Mouse (Mus musculus) midbrain, embryonic 13.5 days (tissue): ENCODE measurements around the gene Panx1. TPM values are rescaled to one million over a fixed set of nuclear protein-coding genes. Genes with fewer than 3 reads are reported as not detected.

ENCODE experiments used
- ATAC-seq: fragments of 200-750 bp; cut with Nextera tagmentation; 2 replicates; pipeline ENCODE4 v1.8.0; 2017; ENCODE audit warnings: mild to moderate bottlenecking, moderate TSS enrichment, moderate library complexity
- H3K27ac ChIP-seq: fragments of 300-500 bp; sonication (generic); 2 replicates; pipeline ENCODE4 v1.5.1; 2015; ENCODE audit warnings: inconsistent platforms, mild to moderate bottlenecking, moderate library complexity
- H3K27me3 ChIP-seq: fragments of 300-500 bp; sonication (generic); 2 replicates; pipeline ENCODE4 v1.6.1; 2015; ENCODE audit warnings: mild to moderate bottlenecking, inconsistent platforms
- H3K36me3 ChIP-seq: fragments of 300-500 bp; sonication (generic); 2 replicates; pipeline ENCODE4 v1.6.1; 2015; ENCODE audit warnings: mild to moderate bottlenecking, inconsistent platforms
- H3K4me1 ChIP-seq: fragments of 300-500 bp; sonication (generic); replicated peaks from 2 replicates; pipeline ENCODE4 v1.6.1; 2015; ENCODE audit warnings: inconsistent platforms
- H3K4me2 ChIP-seq: fragments of 300-500 bp; sonication (generic); replicated peaks from 2 replicates; pipeline ENCODE4 v1.6.1; 2015; ENCODE audit warnings: moderate library complexity, mild to moderate bottlenecking, inconsistent platforms
- H3K4me3 ChIP-seq: fragments of 300-500 bp; sonication (generic); replicated peaks from 2 replicates; pipeline ENCODE4 v1.5.1; 2015; ENCODE audit warnings: mild to moderate bottlenecking, inconsistent platforms
- H3K9ac ChIP-seq: fragments of 300-500 bp; sonication (generic); replicated peaks from 2 replicates; pipeline ENCODE4 v1.6.1; 2015; ENCODE audit warnings: mild to moderate bottlenecking, inconsistent platforms
- H3K9me3 ChIP-seq: fragments of 300-500 bp; sonication (generic); 2 replicates; pipeline ENCODE4 v1.6.1; 2016; ENCODE audit warnings: mild to moderate bottlenecking, inconsistent platforms
- WGBS: fragments of 180-500 bp; shearing (Covaris S2); methylation state at CpG from one replicate; pipeline ENCODE4 v1.1.7; 2015; 5-methylcytosine and 5-hydroxymethylcytosine counted together
- polyA plus RNA-seq: library from polyadenylated mRNA; unstranded; fragments of >200 nt; fragmentation: Nextera tagmentation; extraction: Ambion mirVana; gene quantifications from 2 replicates; pipeline ENCODE4 v1.2.1, GENCODE M21; 2015

Panx1 gene
- 144 and 155 TPM in 2 replicates for polyA plus RNA-seq

GRCm38 (mm10) chr9:15045084-15045669 is at the start of gene Panx1:
Gene Panx1 (minus strand): TSS chr9:15045478.
- H3K4me2 ChIP-seq: peak within 1 kb of the TSS; percentile 75
- WGBS: under 1% methylated on average over 57 of the region's 68 CpGs
- peak; percentile 94 for ATAC-seq

GRCm38 (mm10) chr9:15068686-15069295 is 23.5 kb upstream of the Panx1 start:
- WGBS: 87% methylated on average over 6 of the region's 6 CpGs
- H3K9me3 ChIP-seq: no peaks in the 10 kb centered on the region
- H3K4me2 ChIP-seq: no peak overlapping the region
- H3K4me1 ChIP-seq: no peaks in the 10 kb centered on the region
- no peak overlapping the region for H3K9ac ChIP-seq
- no peak overlapping the region for H3K27ac ChIP-seq
- no peaks in the 10 kb centered on the region for H3K27me3 ChIP-seq
- no peak overlapping the region for H3K4me3 ChIP-seq
- no peaks in the 10 kb centered on the region for H3K36me3 ChIP-seq
- ATAC-seq: no peak

More at GRCm38 (mm10) chr9:15045084-15045669, at the start of gene Panx1:
- H3K27ac ChIP-seq: peak within 1 kb of the TSS; percentile 97
- H3K9ac ChIP-seq: peak within 1 kb of the TSS; percentile 95
- no peaks in the 10 kb centered on the region for H3K9me3 ChIP-seq
- H3K36me3 ChIP-seq: peaks cover 10% of the 10 kb centered on the region
- H3K27me3 ChIP-seq: no peaks in the 10 kb centered on the region
- H3K4me1 ChIP-seq: peaks cover 46% of the 10 kb centered on the region
- peak within 1 kb of the TSS; percentile 85 for H3K4me3 ChIP-seq

- H3K36me3 ChIP-seq: no peaks in the 10 kb centered on the region
- ATAC-seq: no peak
- no peak overlapping the region for H3K4me3 ChIP-seq
- H3K27me3 ChIP-seq: no peaks in the 10 kb centered on the region
- H3K4me2 ChIP-seq: no peak overlapping the region
- 78% methylated on average over 7 of the region's 7 CpGs for WGBS
- no peak overlapping the region for H3K27ac ChIP-seq
- no peaks in the 10 kb centered on the region for H3K9me3 ChIP-seq
- H3K9ac ChIP-seq: no peak overlapping the region
- no peaks in the 10 kb centered on the region for H3K4me1 ChIP-seq
Measured at GRCm38 (mm10) chr9:15067995-15068685, 22.9 kb upstream of the Panx1 start.

GRCm38 (mm10) chr9:15064176-15064575 is 18.9 kb upstream of the Panx1 start:
- no peaks in the 10 kb centered on the region for H3K36me3 ChIP-seq
- H3K4me2 ChIP-seq: no peak overlapping the region
- H3K4me1 ChIP-seq: no peaks in the 10 kb centered on the region
- no peaks in the 10 kb centered on the region for H3K27me3 ChIP-seq
- H3K9me3 ChIP-seq: no peaks in the 10 kb centered on the region
- no peak overlapping the region for H3K27ac ChIP-seq
- ATAC-seq: no peak
- H3K4me3 ChIP-seq: no peak overlapping the region
- H3K9ac ChIP-seq: no peak overlapping the region
- WGBS: 13% methylated on average over 1 of the region's 1 CpGs

- 89% methylated on average over 5 of the region's 5 CpGs for WGBS
- Histone ChIP-seq H3K27ac (no peak overlapping the region), H3K4me1 (no peaks in the 10 kb centered on the region), H3K36me3 (no peaks in the 10 kb centered on the region), H3K9me3 (no peaks in the 10 kb centered on the region), H3K9ac (no peak overlapping the region), H3K4me3 (no peak overlapping the region), H3K27me3 (no peaks in the 10 kb centered on the region), H3K4me2 (no peak overlapping the region)
- ATAC-seq: no peak
Measured at GRCm38 (mm10) chr9:15060847-15061246, 15.6 kb upstream of the Panx1 start.

- Histone ChIP-seq H3K9ac (no peak overlapping the region), H3K4me2 (no peak overlapping the region), H3K27me3 (no peaks in the 10 kb centered on the region), H3K4me3 (no peak overlapping the region), H3K27ac (no peak overlapping the region), H3K4me1 (no peaks in the 10 kb centered on the region), H3K36me3 (no peaks in the 10 kb centered on the region), H3K9me3 (no peaks in the 10 kb centered on the region)
- no peak for ATAC-seq
- 85% methylated on average over 6 of the region's 6 CpGs for WGBS
Measured at GRCm38 (mm10) chr9:15060026-15060425, 14.7 kb upstream of the Panx1 start.

- H3K27ac ChIP-seq: peak overlapping the region; percentile 97
- H3K4me1 ChIP-seq: peaks cover 44% of the 10 kb centered on the region
- peak overlapping the region; percentile 75 for H3K4me2 ChIP-seq
- H3K36me3 ChIP-seq: peaks cover 8% of the 10 kb centered on the region
- ATAC-seq: peak; percentile 41
- no peaks in the 10 kb centered on the region for H3K27me3 ChIP-seq
- H3K9me3 ChIP-seq: no peaks in the 10 kb centered on the region
- 46% methylated on average over 10 of the region's 10 CpGs for WGBS
- peak overlapping the region; percentile 85 for H3K4me3 ChIP-seq
- peak overlapping the region; percentile 95 for H3K9ac ChIP-seq
Measured at GRCm38 (mm10) chr9:15045740-15046139, 462 bp upstream of the Panx1 start.

GRCm38 (mm10) chr9:15044391-15045083 is 741 bp downstream of the Panx1 start:
- peak overlapping the region; percentile 97 for H3K27ac ChIP-seq
- H3K4me2 ChIP-seq: peak overlapping the region; percentile 75
- WGBS: under 1% methylated on average over 28 of the region's 28 CpGs
- H3K4me3 ChIP-seq: peak overlapping the region; percentile 85
- peak overlapping the region; percentile 95 for H3K9ac ChIP-seq
- H3K4me1 ChIP-seq: peaks cover 46% of the 10 kb centered on the region
- peaks cover 10% of the 10 kb centered on the region for H3K36me3 ChIP-seq
- ATAC-seq: peak; percentile 64
- H3K9me3 ChIP-seq: no peaks in the 10 kb centered on the region
- H3K27me3 ChIP-seq: no peaks in the 10 kb centered on the region

GRCm38 (mm10) chr9:15041556-15041955 is 3.7 kb downstream of the Panx1 start:
- H3K27me3 ChIP-seq: no peaks in the 10 kb centered on the region
- H3K4me1 ChIP-seq: peaks cover 61% of the 10 kb centered on the region
- WGBS: 93% methylated on average over 11 of the region's 11 CpGs
- no peak overlapping the region for H3K9ac ChIP-seq
- H3K4me3 ChIP-seq: no peak overlapping the region
- H3K4me2 ChIP-seq: no peak overlapping the region
- ATAC-seq: no peak
- H3K27ac ChIP-seq: no peak overlapping the region
- no peaks in the 10 kb centered on the region for H3K9me3 ChIP-seq
- peaks cover 15% of the 10 kb centered on the region for H3K36me3 ChIP-seq

GRCm38 (mm10) chr9:15039848-15040247 is 5.4 kb downstream of the Panx1 start:
- Histone ChIP-seq H3K4me2 (no peak overlapping the region), H3K4me3 (no peak overlapping the region), H3K36me3 (peaks cover 15% of the 10 kb centered on the region), H3K9ac (no peak overlapping the region), H3K9me3 (no peaks in the 10 kb centered on the region), H3K27me3 (no peaks in the 10 kb centered on the region), H3K4me1 (peaks cover 60% of the 10 kb centered on the region), H3K27ac (no peak overlapping the region)
- no peak for ATAC-seq
- WGBS: 96% methylated on average over 5 of the region's 5 CpGs

GRCm38 (mm10) chr9:15037704-15038103 is 7.6 kb downstream of the Panx1 start:
- no peak overlapping the region for H3K27ac ChIP-seq
- no peak for ATAC-seq
- H3K9ac ChIP-seq: no peak overlapping the region
- H3K9me3 ChIP-seq: no peaks in the 10 kb centered on the region
- peaks cover 51% of the 10 kb centered on the region for H3K4me1 ChIP-seq
- peaks cover 15% of the 10 kb centered on the region for H3K36me3 ChIP-seq
- H3K27me3 ChIP-seq: no peaks in the 10 kb centered on the region
- WGBS: 49% methylated on average over 3 of the region's 3 CpGs
- no peak overlapping the region for H3K4me3 ChIP-seq
- no peak overlapping the region for H3K4me2 ChIP-seq

GRCm38 (mm10) chr9:15037237-15037636 is 8.0 kb downstream of the Panx1 start:
- no peak overlapping the region for H3K9ac ChIP-seq
- H3K4me1 ChIP-seq: peaks cover 47% of the 10 kb centered on the region
- peaks cover 15% of the 10 kb centered on the region for H3K36me3 ChIP-seq
- peak overlapping the region; percentile 77; the same call in 1 of the 2 replicates for H3K27ac ChIP-seq
- H3K4me3 ChIP-seq: no peak overlapping the region
- no peak for ATAC-seq
- H3K4me2 ChIP-seq: no peak overlapping the region
- H3K9me3 ChIP-seq: no peaks in the 10 kb centered on the region
- no peaks in the 10 kb centered on the region for H3K27me3 ChIP-seq
